Mouse (Mus musculus) G1E (cell line): ENCODE results near the gene Strbp.

Source experiments
- CTCF ChIP-seq: IDR thresholded peaks from 2 replicates; pipeline ENCODE4 v1.5.1; 2012; ENCODE audit warnings: low read depth, low read length, inconsistent platforms, mixed read lengths
- GATA1 ChIP-seq: IDR thresholded peaks from 2 replicates; pipeline ENCODE4 v1.6.1; 2012; ENCODE audit warnings: borderline replicate concordance, low read length, inconsistent platforms, mixed read lengths

DNA sequence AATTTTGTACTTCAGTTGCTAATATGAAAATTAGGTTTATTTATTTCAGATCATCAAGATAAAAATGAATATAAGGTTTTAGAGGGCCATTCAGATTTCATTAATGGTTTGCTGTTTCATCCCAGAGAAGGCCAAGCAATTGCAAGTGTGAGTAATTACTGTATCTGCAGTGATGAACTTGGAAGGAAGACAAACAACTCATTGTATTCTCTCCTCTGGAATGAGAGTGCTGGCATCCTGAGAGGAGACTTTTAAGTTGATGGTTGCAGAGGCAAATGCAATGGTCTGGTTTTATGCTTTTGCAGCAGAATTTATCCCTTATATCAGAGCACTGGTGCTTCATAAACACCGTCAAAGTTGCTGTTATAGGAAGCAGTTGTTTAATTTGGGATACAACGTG is 214.7 kb downstream of the Strbp start:
- TF ChIP-seq CTCF (no peak), GATA1 (no peak)
